Mouse (Mus musculus) myocyte (in vitro differentiated cells): ENCODE data around the gene Nab2.

Experiments used
- MAX ChIP-seq: IDR thresholded peaks from one replicate; pipeline ENCODE4 v1.6.1; 2011; ENCODE audit warnings: low read depth, mild to moderate bottlenecking, control low read depth
- POLR2A ChIP-seq: IDR thresholded peaks from one replicate; pipeline ENCODE4 v1.6.1; 2011; ENCODE audit warnings: low read depth, mild to moderate bottlenecking, control low read depth, moderate library complexity; ENCODE audit not compliant: insufficient read length
- TCF3 ChIP-seq: IDR thresholded peaks from one replicate; pipeline ENCODE4 v1.6.1; 2011; ENCODE audit warnings: low read depth, control low read depth; ENCODE audit not compliant: insufficient read length
- USF1 ChIP-seq: IDR thresholded peaks from one replicate; pipeline ENCODE4 v1.6.1; 2011; ENCODE audit warnings: low read depth, mild to moderate bottlenecking, control low read depth, moderate library complexity

- no peak for TF ChIP-seq USF1
- no peak for TF ChIP-seq POLR2A
- no peak for TF ChIP-seq MAX
- no peak for TF ChIP-seq TCF3
These were observed 5.8 kb upstream of the Nab2 start for GRCm38 (mm10) chr10:127674046-127674655.
